ENCODE assay signal across 8 mouse cellular contexts in genomic region chr14:25454066-25454760, GRCm38 (mm10). TPM values are rescaled to one million over a fixed set of nuclear protein-coding genes. Genes with fewer than 3 reads are reported as not detected.
DNase-seq lines count a peak whose midpoint lies in the region; ATAC-seq lines count a peak whose summit lies in the region.

No protein-coding gene starts in this region.

- H3K27me3 ChIP-seq in forebrain, embryonic 15.5 days: no peaks in the 10 kb centered on the region

- DNase-seq in adrenal gland, adult 2 months: peak; percentile 20
- DNase-seq in adrenal gland, postnatal 36 days: no peak
- DNase-seq in lung, postnatal 10 days: peak; percentile 52
- no peak for DNase-seq in lung, adult 18-20 months
- DNase-seq in thymus, postnatal 14 days: peak; percentile 84
- DNase-seq in layer of hippocampus, adult 18-20 months (ENCODE audit: low spot score in 2 of 2): no peak

- no peaks in the 10 kb centered on the region for H3K9me3 ChIP-seq in forebrain, embryonic 15.5 days

- peaks cover 30% of the 10 kb centered on the region for H3K4me1 ChIP-seq in forebrain, embryonic 15.5 days

- no peaks in the 10 kb centered on the region for H3K36me3 ChIP-seq in forebrain, embryonic 15.5 days

- WGBS in forebrain, embryonic 15.5 days: 87% methylated on average over 12 of the region's 12 CpGs

- ATAC-seq in inflammation-experienced regulatory T-cells, adult 6 months: peak; percentile 9
- no peak for ATAC-seq in forebrain, embryonic 15.5 days (replicated peaks)

- H3K4me3 ChIP-seq in forebrain, embryonic 15.5 days: no peak overlapping the region

- H3K4me2 ChIP-seq in forebrain, embryonic 15.5 days (replicated peaks): no peak overlapping the region

- H3K27ac ChIP-seq in forebrain, embryonic 15.5 days (replicated peaks): no peak overlapping the region

- H3K9ac ChIP-seq in forebrain, embryonic 15.5 days (replicated peaks): no peak overlapping the region

RNA-seq across cellular contexts. Expression of gene Zmiz1, which starts 4.8 kb away (rescaled TPM):
- total RNA-seq in adrenal gland, adult 2 months (2021): 100 to 1,000 TPM in 1 of 2 experiments, 10 to 100 TPM in 1; 90.8 to 142 TPM
- polyA plus RNA-seq in adrenal gland, adult 2 months (2012; rRNA removed): 72.7 and 95.8 TPM in 2 replicates
- total RNA-seq in adrenal gland, postnatal 36 days (2021): 100 to 1,000 TPM in 1 of 2 experiments, 10 to 100 TPM in 1; 98.2 to 143 TPM
- 10 to 100 TPM; 24.5 to 30.1 (median 26.1) TPM for polyA plus RNA-seq in inflammation-experienced regulatory T-cells, adult 6 months (2017; shearing (Covaris generic))
- 10 to 100 TPM; 86.3 to 88.2 TPM for total RNA-seq in layer of hippocampus, adult 18-20 months (2021)
- 57.5 and 63.9 TPM in 2 replicates for polyA plus RNA-seq in forebrain, embryonic 15.5 days (2015; fragmentation: Nextera tagmentation; extraction: Ambion mirVana)

Comparison
In these comparisons a context has a peak if more than half of its experiments do, and no peak if none do; other contexts are left out.
1. DNase-seq: peak in adrenal gland, adult 2 months (single experiment), lung, postnatal 10 days (single experiment) and thymus, postnatal 14 days (single experiment); none in adrenal gland, postnatal 36 days (0 of 2), lung, adult 18-20 months (0 of 2) and layer of hippocampus, adult 18-20 months (0 of 2).